In genomic region chr7:48138248-48138702, GRCm38 (mm10) we compare ENCODE assay signal across 8 mouse cellular contexts. TPM values are rescaled to one million over a fixed set of nuclear protein-coding genes. Genes with fewer than 3 reads are reported as not detected.
A peak's percentile ranks its signal among the peaks of the same experiment; 100 is the strongest.
DNase-seq lines count a peak whose midpoint lies in the region; ATAC-seq and TF ChIP-seq lines count a peak whose summit lies in the region.

No protein-coding gene starts in this region.

- H3K4me3 ChIP-seq in thymus, adult 2 months (ENCODE audit: control insufficient read depth, insufficient read depth, low read length), result peak overlapping the region; percentile 59
- H3K4me3 ChIP-seq in embryonic fibroblast, embryonic 13.5 days (ENCODE audit: insufficient read depth, low read length), result peak overlapping the region; percentile 44
- peak overlapping the region; percentile 67 for H3K4me3 ChIP-seq in hindbrain, embryonic 10.5 days
- peak overlapping the region; percentile 59 for H3K4me3 ChIP-seq in limb, embryonic 14.5 days (replicated peaks; ENCODE audit: low read length)
- H3K4me3 ChIP-seq in midbrain, embryonic 13.5 days (replicated peaks), result peak overlapping the region; percentile 62

- no peaks in the 10 kb centered on the region for H3K36me3 ChIP-seq in thymus, adult 2 months (ENCODE audit: control insufficient read depth, insufficient read depth, low read length)
- H3K36me3 ChIP-seq in hindbrain, embryonic 10.5 days, result no peaks in the 10 kb centered on the region
- H3K36me3 ChIP-seq in limb, embryonic 14.5 days (ENCODE audit: control insufficient read depth, insufficient read depth, low read length), result no peaks in the 10 kb centered on the region
- H3K36me3 ChIP-seq in midbrain, embryonic 13.5 days, result no peaks in the 10 kb centered on the region

- H3K9me3 ChIP-seq in hindbrain, embryonic 10.5 days, result peaks cover 34% of the 10 kb centered on the region
- no peaks in the 10 kb centered on the region for H3K9me3 ChIP-seq in limb, embryonic 14.5 days (ENCODE audit: control insufficient read depth, low read length)
- H3K9me3 ChIP-seq in midbrain, embryonic 13.5 days, result peaks cover 5% of the 10 kb centered on the region; the same call in 1 of the 2 replicates

- peak overlapping the region; percentile 80 for H3K4me2 ChIP-seq in limb, embryonic 14.5 days (replicated peaks; ENCODE audit: low read depth, low read length, severe bottlenecking)
- peak overlapping the region; percentile 80 for H3K4me2 ChIP-seq in midbrain, embryonic 13.5 days (replicated peaks)

- DNase-seq in thymus, adult 2 months, result peak; percentile 16
- DNase-seq in thymus, postnatal 10 days (ENCODE audit: low spot score in 2 of 2), result no peak
- peak; percentile 66 for DNase-seq in hindbrain, embryonic 10.5 days (ENCODE audit: low spot score)
- peak; percentile 92 for DNase-seq in limb, embryonic 14.5 days (ENCODE audit: low spot score)
- DNase-seq in thymus, postnatal 25 days, result peak; percentile 6
- no peak for DNase-seq in testis, postnatal 10 days (ENCODE audit: low spot score)

- ATAC-seq in limb, embryonic 14.5 days (ENCODE audit: low FRiP score, low read depth), result peak; percentile 49
- ATAC-seq in midbrain, embryonic 13.5 days, result peak; percentile 67

- no peak for TF ChIP-seq CTCF in thymus, adult 2 months (IDR thresholded peaks at IDR 0.05; ENCODE audit: borderline replicate concordance, control insufficient read depth, extremely low read depth, insufficient read depth, low read length, poor library complexity)
- no peak for TF ChIP-seq CTCF in embryonic fibroblast, embryonic 13.5 days (IDR thresholded peaks at IDR 0.05; ENCODE audit: borderline replicate concordance, insufficient read depth, low read length)

- H3K9ac ChIP-seq in limb, embryonic 14.5 days (ENCODE audit: low read depth, low read length, severe bottlenecking), result peak overlapping the region; percentile 87
- H3K9ac ChIP-seq in midbrain, embryonic 13.5 days (replicated peaks), result peak overlapping the region; percentile 85

- H3K4me1 ChIP-seq in thymus, adult 2 months (replicated peaks; ENCODE audit: control insufficient read depth, insufficient read depth, low read length), result peaks cover 6% of the 10 kb centered on the region; the same call in 1 of the 2 replicates
- no peaks in the 10 kb centered on the region for H3K4me1 ChIP-seq in embryonic fibroblast, embryonic 13.5 days (ENCODE audit: control insufficient read depth, insufficient read depth, low read length)
- peaks cover 6% of the 10 kb centered on the region for H3K4me1 ChIP-seq in hindbrain, embryonic 10.5 days (replicated peaks)
- H3K4me1 ChIP-seq in limb, embryonic 14.5 days (ENCODE audit: control insufficient read depth, insufficient read depth, low read length), result no peaks in the 10 kb centered on the region
- peaks cover 4% of the 10 kb centered on the region; the same call in 1 of the 2 replicates for H3K4me1 ChIP-seq in midbrain, embryonic 13.5 days (replicated peaks)

- H3K27me3 ChIP-seq in thymus, adult 2 months (ENCODE audit: control insufficient read depth, insufficient read depth, low read length), result no peaks in the 10 kb centered on the region
- no peaks in the 10 kb centered on the region for H3K27me3 ChIP-seq in hindbrain, embryonic 10.5 days (ENCODE audit: insufficient read depth, poor library complexity, severe bottlenecking)
- H3K27me3 ChIP-seq in limb, embryonic 14.5 days (ENCODE audit: control insufficient read depth, insufficient read depth, low read length), result no peaks in the 10 kb centered on the region
- H3K27me3 ChIP-seq in midbrain, embryonic 13.5 days, result no peaks in the 10 kb centered on the region

- WGBS in thymus, adult 2 months, result under 1% methylated on average over 17 of the region's 17 CpGs
- WGBS in hindbrain, embryonic 10.5 days, result 2% methylated on average over 17 of the region's 17 CpGs
- 2% methylated on average over 17 of the region's 17 CpGs for WGBS in limb, embryonic 14.5 days
- WGBS in midbrain, embryonic 13.5 days, result 2% methylated on average over 17 of the region's 17 CpGs

- H3K27ac ChIP-seq in thymus, adult 2 months (ENCODE audit: control insufficient read depth, insufficient read depth, low read length), result peak overlapping the region; percentile 55; the same call in 1 of the 2 replicates
- H3K27ac ChIP-seq in embryonic fibroblast, embryonic 13.5 days (ENCODE audit: insufficient read depth, low read length), result peak overlapping the region; percentile 48
- H3K27ac ChIP-seq in hindbrain, embryonic 10.5 days, result peak overlapping the region; percentile 92
- H3K27ac ChIP-seq in limb, embryonic 14.5 days (replicated peaks; ENCODE audit: low read depth, low read length), result peak overlapping the region; percentile 94
- peak overlapping the region; percentile 89 for H3K27ac ChIP-seq in midbrain, embryonic 13.5 days

- no peak for TF ChIP-seq POLR2A in thymus, adult 2 months (IDR thresholded peaks at IDR 0.05; ENCODE audit: control insufficient read depth, extremely low read depth, insufficient read depth, low read length, poor library complexity)
- TF ChIP-seq POLR2A in embryonic fibroblast, embryonic 13.5 days (IDR thresholded peaks at IDR 0.05; ENCODE audit: low read depth, low read length), result peak; percentile 74; the same call in 1 of the 2 replicates
- TF ChIP-seq POLR2A in limb, embryonic 14.5 days (IDR thresholded peaks at IDR 0.05; ENCODE audit: borderline replicate concordance, extremely low read depth, insufficient read depth, insufficient read length), result peak; percentile 59; the same call in 1 of the 2 replicates

RNA-seq across cellular contexts. Expression of gene Mrgprb5, which starts 30.5 kb away (rescaled TPM):
- not detected in 2 replicates for polyA plus RNA-seq in thymus, adult 2 months (2012; rRNA removed)
- polyA plus RNA-seq in embryonic fibroblast, embryonic 13.5 days (2011; ENCODE audit: insufficient read length, low read depth, missing spikeins), result not detected in 2 replicates
- polyA plus RNA-seq in hindbrain, embryonic 10.5 days (2016; fragmentation: Nextera tagmentation; extraction: Ambion mirVana), result not detected in 2 replicates
- polyA plus RNA-seq in limb, embryonic 14.5 days (2012; rRNA removed), result not detected in 2 replicates
- polyA plus RNA-seq in limb, embryonic 14.5 days (2014; fragmentation: Nextera tagmentation; extraction: Ambion mirVana), result not detected in 2 replicates
- not detected in 2 replicates for polyA plus RNA-seq in midbrain, embryonic 13.5 days (2015; fragmentation: Nextera tagmentation; extraction: Ambion mirVana)

Comparison
In these comparisons a context has a peak if more than half of its experiments do, and no peak if none do; other contexts are left out.
1. DNase-seq: peak in thymus, adult 2 months (single experiment), hindbrain, embryonic 10.5 days (single experiment), limb, embryonic 14.5 days (single experiment) and thymus, postnatal 25 days (single experiment); none in thymus, postnatal 10 days (0 of 2) and testis, postnatal 10 days (single experiment).
2. Peak in every context shown above with its lines, with median percentiles within 50 percentile points of each other: H3K27ac ChIP-seq and H3K4me3 ChIP-seq.